Mouse (Mus musculus) cerebellum, adult 2 months (tissue): ENCODE data around the gene Smarcad1.

Source experiments
- CTCF ChIP-seq: fragments of 200-500 bp; IDR thresholded peaks from 2 replicates; pipeline ENCODE4 v1.5.1; 2011; ENCODE audit warnings: low read depth, mild to moderate bottlenecking, control low read depth, low read length, moderate library complexity, borderline replicate concordance; ENCODE audit not compliant: insufficient read depth
- POLR2A ChIP-seq: fragments of 200-500 bp; IDR thresholded peaks from 2 replicates; pipeline ENCODE4 v1.6.1; 2011; ENCODE audit warnings: low read length, control low read depth, borderline replicate concordance; ENCODE audit not compliant: insufficient read depth

- TF ChIP-seq POLR2A (no peak), CTCF (no peak)
Observed at GRCm38 (mm10) chr6:65142316-65142715, 99.9 kb downstream of the Smarcad1 start.
